Mouse (Mus musculus) spleen, embryonic (tissue): Measurements from ENCODE around the gene Ccdc62.

Experiments
- CTCF ChIA-PET: fragments of 350-600 bp; sonication (Branson Sonifier 250); formaldehyde crosslinking; loops from one replicate; lab custom pipeline; 2022; lab: Charles Lee

Gene Ccdc62

DNA sequence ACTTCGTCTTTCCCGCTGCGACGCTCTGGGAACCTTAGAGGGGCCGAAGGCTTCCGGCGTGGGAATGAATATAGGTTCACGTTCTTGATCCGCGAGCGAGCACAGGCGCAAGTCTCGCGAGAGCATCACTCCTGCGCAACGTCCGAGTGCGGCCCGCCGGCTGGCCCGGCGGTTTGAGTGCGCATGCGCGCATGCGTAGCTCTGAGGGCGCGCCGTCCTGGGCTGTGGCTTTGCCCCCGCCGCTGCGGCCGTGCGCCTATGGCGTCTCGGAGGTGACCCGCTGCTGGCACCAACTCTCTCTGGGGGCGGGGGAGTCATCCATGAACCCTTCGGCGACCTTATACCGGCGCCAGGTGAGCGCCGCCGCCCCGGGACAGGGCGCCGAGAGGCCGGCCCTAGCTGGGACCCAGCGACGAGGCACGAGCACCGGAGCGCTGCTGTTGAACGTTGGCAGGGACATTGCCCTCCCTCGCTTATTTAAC is at the start of gene Ccdc62:
Ccdc62 (plus strand) TSS at position 172 of the 482 bp plus-strand sequence.
- CTCF ChIA-PET: no interaction called here

DNA sequence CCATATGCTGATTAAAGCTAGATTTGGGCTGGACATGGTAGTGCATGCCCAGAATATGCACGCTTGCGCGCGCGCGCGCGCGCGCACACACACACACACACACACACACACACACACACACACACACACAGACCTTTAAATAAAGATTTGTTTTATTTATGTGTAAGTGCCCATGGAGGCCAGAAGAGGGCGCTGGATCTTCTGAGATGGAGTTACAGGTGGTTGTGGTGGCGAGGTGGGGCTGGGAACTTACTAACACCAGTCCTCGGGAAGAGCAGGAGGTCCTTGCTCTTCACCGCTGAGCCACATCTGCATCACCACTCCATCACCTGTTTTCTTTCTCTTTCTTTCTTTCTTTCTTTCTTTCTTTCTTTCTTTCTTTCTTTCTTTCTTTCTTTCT is 49.7 kb upstream of the Ccdc62 start:
- CTCF ChIA-PET: no interaction called here

DNA sequence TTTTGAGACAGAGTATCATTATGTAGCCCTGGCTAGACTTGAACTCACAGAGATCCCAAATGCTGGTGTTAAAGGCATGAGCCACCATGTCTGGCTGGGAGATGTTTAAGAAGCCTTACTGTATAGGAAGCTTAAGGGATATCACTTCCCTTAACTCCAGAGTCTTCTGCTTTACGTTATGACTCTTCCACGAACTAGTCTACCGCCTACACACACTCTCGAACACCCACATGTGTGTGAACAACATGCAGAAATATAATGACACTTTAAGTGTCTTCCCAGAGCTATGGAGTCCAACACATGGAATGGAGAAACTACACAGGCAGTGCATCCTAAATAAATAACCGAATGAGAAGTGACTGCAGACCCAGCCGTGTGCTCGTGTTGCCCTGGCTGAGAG is 46.6 kb upstream of the Ccdc62 start:
- CTCF ChIA-PET: interaction anchor here (0.9 kb wide), 1 partner anchor 13 kb away, joined by 3 read pairs; no protein-coding TSS in a partner anchor

DNA sequence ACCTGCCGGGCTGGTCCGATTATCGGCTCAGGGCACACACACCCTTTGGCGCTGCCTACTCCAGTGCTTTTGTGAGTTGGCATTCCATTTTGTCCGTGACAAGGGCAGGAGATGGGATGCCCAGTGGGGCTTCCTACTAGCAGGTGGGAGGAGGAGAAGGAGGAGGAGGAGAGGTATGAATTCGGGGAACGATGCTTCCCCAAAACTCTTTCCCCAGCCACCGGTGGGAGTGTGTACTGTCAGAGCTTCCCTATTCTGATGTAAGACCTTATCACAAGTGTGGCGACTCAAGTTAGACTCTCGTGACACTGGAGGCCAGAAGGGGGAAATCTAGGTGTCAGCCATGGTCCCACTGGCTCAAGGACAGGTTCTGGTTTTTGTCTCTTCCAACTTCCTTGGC is 46.1 kb upstream of the Ccdc62 start:
- CTCF ChIA-PET: no interaction called here

DNA sequence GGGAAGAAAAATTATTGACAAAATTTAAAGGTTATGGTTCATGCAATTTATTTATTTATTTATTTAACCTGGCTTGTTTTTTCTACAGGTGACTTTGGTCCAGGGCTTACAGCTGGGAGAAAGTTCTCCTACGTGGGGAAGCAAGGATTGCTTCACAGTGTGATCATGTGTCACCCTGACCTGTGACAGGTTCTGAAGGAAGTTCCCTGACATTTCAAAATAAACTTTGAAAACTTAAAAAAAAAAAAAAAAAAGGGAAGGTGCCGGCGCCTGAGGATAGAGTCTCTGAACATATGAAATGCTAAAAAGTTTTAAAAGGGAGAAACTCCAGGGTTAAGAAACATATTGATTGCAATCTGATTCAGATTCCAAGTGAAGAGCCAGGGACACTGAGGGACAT is 44.1 kb upstream of the Ccdc62 start:
- CTCF ChIA-PET: no interaction called here

DNA sequence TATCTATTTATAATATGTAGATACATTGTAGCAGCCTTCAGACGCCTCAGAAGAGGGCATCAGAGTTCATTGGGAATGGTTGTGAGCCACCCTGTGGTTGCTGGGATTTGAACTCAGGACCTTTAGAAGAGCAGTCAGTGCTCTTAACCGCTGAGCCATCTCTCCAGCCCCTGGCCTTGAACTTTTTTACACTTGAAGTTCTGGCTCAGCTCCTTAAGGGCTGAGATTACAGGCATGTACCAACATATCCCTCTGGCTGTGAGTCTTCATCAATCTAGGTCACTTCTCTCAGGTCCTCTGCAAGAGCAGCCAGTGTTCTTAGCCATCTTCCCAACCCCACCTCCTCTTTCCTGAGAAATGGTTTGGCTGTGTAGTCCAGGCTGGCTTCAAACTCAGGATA is 40.2 kb upstream of the Ccdc62 start:
- CTCF ChIA-PET: no interaction called here

DNA sequence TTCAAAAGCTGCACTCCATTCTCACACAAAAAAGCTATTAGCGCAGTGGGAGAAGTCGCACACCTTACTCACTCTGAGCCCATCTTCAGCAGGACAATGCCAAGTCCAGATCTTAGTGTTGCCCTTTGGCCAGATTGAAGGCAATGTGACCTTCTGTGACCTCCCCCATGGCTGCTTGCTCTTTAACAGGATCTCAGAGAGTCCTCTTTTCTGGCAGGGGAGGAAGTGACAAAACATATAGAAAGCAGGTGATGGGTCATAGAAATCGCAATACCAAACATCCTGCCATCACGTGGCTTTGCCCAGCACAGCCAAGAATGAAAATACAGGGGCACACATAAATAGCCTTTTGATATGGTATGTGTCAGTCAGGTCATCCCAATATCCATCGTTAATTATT is 39.5 kb upstream of the Ccdc62 start:
- CTCF ChIA-PET: no interaction called here

DNA sequence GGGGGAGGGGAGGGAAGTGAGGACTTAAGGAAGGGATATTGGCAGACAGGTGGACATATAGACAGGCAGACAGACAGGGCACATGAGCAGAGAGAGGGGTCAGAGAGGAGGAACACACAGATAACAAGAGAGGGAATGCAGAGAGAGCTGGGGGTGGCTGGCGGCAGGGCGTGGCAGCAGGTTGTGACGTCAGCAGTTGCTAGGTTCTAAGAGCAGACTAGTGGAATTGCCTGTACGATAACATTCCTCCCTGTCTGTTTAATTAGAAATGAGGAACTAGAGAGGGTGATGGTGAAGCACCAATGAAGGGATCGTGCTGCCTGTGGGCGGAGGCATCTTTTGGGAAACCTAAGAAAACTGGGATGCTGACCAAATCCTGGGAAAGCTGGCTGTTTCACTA is 38.8 kb upstream of the Ccdc62 start:
- CTCF ChIA-PET: no interaction called here

DNA sequence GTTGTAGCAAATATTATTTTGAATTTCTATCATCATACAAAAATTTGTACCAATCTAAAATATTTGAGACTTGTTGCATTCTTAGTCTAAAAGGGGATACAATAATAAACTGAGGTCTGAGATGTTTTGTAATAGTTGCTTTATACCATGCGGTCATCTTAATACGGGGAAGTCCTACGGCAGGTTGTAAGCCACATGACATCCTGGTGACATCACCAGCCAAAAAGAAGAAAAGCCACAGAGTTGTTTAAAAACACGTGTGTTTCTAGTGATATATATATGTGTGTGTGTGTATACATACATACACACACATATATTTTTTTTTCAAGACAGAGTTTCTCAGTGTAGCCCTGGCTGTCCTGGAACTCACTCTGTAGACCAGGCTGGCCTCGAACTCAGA is 37.0 kb upstream of the Ccdc62 start:
- CTCF ChIA-PET: no interaction called here

DNA sequence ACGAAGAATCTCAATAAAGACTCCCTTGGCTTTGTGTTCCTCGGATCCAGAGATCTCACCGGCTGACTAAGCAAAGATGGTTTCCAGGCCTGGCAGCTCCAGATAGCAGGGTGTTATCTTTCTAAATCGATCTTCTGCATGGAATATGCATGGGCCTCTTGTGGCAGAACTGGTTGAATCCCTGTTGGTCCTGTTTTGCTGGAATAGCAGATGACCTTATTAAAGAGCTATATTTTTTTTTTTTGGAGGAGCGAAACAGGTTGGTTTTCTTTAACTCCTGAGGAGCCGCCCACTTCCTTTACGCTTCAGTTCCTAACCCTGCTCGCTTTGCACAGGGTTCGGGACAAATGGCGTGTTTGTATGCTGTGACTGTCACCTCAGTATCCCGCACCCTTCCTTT is 34.1 kb upstream of the Ccdc62 start:
- CTCF ChIA-PET: interaction anchor here (0.5 kb wide), 1 partner anchor 23 kb away, joined by 19 read pairs; no protein-coding TSS in a partner anchor

DNA sequence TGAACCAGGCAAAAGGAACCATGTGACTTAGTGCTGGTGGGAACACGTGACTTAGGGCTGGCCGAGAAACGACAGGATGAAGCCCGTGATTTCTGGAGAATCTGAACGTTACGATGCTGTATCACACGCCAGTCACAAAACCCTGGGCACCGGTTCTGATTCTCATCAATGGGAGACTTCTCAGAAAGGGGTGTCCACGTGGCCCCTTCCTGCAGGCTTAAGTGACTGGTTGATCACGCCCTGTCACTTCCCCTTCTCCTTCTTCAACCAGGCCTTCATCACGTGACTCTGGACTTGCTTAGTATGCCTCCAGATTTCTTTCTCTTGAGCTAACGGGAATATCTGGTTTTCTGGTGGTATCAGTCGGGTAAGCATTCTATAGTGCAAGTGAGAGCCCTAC is 33.1 kb upstream of the Ccdc62 start:
- CTCF ChIA-PET: interaction anchor here (1.2 kb wide), 1 partner anchor 14 kb away, joined by 3 read pairs; no protein-coding TSS in a partner anchor

DNA sequence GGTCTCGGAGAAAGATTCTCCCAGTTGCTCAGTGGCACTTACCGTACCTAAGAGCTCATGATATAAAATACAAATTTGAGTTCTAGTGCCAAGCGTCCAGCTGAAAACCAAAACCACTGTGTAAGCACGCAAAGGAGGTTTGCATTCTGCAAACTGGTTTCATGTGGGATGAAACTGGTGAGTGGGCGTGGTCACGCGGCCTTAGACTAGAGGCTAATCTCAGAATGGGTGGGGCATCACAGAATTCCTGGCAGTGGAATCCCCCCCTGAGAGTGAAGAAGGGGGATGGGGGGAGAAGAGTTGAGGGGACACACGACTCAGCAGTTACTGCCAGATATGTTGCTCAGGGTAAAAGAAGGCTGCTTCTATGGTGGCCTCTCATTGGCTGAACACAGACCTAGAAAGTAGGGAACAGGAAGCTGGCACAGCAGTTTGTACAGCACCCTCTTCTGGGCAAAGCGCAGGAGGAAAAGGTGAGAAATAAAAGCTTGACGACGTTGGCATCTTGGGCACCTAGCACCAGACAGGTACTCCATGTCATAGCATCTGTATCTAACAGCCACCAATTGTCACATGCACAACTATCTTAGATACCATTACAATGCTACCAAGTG is 26.3 kb upstream of the Ccdc62 start:
- CTCF ChIA-PET: no interaction called here

DNA sequence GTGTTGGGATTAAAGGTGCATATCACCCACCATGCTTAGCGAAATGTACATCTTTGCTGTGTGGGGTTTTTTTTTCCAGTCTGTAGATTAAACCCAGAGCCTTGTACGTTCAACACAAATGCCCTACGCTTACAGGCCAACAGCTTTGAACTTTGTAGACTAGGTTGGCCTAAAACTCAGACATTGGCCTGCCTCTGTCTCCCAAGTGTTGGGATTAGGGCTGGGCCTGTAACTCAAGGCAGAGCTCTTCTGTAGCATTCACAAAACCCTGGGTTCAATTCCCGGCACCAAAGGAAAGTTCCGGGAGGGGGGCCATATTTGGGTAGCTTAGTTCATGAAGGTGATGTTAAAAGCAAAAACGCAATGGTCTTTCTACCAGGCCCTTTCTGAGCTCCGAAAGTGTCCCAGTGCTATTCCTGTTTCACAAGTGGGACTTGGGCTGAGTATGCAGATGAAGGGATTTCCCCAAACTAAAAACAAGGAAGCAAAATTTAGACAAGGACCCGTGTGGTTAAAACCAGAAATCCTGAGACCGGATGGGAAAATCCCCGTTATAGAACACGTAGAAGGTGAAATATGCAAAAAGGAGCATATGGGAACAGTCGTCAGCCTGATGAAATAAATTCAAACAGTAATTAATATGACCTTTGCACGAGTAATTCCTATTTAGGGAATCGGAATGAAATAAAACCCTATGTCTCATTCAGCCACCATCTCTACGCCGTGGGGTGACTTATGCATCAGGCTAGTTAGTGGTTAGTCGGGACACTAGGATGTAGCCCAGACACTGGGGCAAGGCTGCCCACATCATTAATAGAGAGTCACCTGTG is 24.1 kb upstream of the Ccdc62 start:
- CTCF ChIA-PET: interaction anchor here (0.6 to 0.8 kb wide), 2 partner anchors 52 to 68 kb away, joined by 3 to 4 read pairs; no protein-coding TSS in a partner anchor

DNA sequence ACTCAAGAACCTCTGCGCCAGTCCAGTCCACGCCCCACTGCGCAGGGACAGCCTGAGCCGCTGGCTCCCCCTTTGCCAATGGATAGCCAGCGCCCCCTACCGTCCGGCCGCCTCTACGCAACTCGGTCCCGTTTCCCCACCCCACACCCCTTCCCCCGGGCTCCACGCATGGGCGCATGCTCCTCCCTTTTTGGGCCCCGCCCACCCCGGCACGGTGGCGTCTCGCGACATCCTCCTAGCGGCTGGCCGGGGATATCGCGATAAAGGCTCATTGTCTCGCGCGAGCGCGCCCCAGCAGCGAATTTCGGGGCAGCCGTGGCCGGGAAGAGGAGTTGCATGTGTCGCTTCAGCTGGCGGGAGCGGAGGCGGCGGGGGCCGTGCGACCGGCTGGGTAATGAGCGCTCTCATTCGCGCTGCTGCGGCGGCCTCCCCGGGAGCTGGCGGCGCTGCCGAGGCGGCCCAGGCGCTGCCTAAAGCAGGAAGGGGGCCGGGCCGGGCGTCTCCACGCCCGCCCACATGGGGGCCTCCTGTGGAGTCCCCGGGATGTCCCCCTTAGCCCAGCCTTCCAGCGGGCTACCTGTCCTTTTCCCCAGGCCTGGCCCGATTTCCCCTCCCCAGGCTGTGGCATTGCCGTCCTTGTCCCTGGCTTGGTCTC is 23.4 kb upstream of the Ccdc62 start, which contains the start of gene Denr:
Denr (plus strand) TSS at position 200 of the 655 bp plus-strand sequence.
- CTCF ChIA-PET: interaction anchor here (0.6 kb wide), 1 partner anchor 157 kb away, joined by 3 read pairs; no protein-coding TSS in a partner anchor

DNA sequence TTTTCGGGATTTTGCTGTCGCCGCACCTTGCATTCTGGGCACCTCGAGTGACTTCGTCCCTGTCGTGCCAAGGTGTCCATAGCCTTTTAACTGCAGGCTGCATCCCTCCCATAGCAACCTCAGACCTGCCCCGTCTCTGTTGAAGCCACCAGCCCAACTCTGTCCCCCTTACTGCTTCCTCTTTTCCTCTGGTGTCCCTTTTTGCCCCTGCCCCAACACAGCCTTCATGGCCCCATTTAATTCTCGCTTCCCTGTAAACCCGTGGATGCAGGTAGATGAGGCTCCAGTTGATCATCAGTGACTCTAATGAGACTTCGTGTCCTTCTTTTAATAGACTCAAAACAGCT is 22.9 kb upstream of the Ccdc62 start:
- CTCF ChIA-PET: interaction anchor here (0.6 kb wide), 1 partner anchor 157 kb away, joined by 3 read pairs; no protein-coding TSS in a partner anchor

DNA sequence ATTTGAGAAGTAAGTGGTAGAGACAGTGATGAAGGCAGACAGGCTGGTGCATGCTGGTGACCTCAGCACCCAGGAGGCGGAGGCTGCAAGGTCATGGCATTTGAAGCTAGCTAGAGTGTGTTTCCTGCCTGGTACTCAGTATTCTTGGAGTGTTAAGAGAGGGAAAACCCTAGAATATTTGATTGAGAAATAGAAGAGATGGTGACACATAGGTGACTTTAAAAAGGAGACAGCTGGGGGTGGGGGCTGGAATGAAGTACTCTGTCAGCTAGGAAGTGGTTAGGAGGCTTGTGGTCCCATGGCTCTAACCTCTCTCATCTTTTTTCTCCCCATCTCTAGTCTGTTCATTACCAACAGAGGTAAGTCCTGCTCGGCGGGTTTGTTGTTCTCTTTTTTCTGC is 15.6 kb upstream of the Ccdc62 start:
- CTCF ChIA-PET: no interaction called here

DNA sequence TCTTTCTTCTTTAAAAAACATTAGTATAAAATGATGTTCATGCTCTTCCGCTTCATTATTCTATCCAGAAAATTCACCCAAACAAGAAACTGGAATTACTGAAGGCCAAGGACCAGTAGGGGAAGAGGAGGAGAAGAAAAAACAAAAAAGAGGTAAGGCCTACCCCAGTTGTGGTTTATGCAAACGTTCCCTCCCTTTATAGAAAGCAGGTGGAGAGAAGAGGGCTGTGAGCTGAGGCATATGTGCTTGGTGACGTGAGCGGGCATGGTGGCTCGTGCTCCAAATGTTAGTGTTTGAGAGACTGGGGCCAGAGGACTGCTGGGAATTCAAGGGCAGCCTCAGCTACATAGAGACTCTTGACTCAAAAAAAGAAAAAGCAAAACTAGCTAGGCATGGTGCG is 8.4 kb upstream of the Ccdc62 start:
- CTCF ChIA-PET: interaction anchor here (0.6 kb wide), 1 partner anchor 92 kb away, joined by 3 read pairs; no protein-coding TSS in a partner anchor

DNA sequence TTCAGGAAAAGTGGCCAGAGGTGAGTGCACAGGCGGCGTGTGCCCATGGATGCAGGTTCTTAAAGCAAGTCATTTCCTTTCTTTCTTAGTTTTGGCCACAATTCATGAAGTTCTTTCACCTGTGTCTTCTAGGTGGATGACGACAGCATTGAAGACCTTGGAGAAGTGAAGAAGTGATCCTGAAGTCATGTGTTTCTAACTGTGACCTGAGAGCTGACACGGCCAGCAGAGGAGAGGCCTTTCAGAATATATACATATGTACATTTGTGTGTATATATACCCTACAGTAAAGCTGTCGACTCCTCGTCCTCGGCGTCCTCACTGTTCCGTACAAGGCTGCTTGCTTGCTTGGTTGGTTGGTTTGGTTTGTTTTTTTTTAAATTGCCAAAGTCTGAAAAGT is 3.4 kb upstream of the Ccdc62 start, which contains the start of gene Gm43518:
Gm43518 (plus strand) TSS at position 301 of the 400 bp plus-strand sequence.
- CTCF ChIA-PET: interaction anchor here (0.6 kb wide), 1 partner anchor 1440 kb away, joined by 9 read pairs; no protein-coding TSS in a partner anchor

DNA sequence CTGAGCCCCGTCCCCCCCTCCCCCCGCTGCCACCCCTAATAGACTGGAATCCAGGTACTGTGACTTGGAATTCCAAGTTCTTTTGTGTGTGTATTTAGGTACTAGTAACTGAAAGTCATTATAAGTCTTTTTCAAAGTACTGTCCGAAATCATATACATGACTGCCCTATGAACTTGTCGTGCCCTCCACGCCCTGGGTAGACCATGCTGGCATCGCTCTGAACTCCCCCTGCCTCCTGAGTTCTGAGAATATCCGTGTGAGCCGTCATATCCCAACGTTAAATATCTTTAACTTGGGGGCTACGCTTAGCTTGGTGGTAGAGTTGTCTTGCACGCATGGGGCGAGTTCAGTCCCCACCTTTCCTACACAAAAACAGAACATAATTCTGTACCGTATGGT is 652 bp downstream of the Ccdc62 start:
- CTCF ChIA-PET: no interaction called here

DNA sequence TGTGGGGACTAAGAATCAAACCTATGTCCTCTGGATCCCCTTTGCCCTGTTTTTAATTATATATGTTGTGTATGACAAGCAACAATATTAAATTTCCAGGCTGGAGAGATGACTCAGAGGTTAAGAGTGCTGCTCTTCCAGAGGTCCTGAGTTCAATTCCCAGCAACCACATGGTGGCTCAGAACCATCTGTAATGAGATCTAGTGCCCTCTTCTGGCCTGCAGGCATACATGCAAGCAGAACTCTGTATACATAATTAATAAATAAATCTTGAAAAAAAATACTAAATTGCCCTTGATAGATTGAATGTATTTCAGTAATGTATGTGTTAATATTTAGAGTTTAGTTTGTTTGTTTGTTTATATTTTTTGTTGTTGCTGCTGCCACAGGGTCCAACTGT is 2.4 kb downstream of the Ccdc62 start:
- CTCF ChIA-PET: interaction anchor here (0.6 kb wide), 1 partner anchor 39 kb away, joined by 3 read pairs; no protein-coding TSS in a partner anchor

DNA sequence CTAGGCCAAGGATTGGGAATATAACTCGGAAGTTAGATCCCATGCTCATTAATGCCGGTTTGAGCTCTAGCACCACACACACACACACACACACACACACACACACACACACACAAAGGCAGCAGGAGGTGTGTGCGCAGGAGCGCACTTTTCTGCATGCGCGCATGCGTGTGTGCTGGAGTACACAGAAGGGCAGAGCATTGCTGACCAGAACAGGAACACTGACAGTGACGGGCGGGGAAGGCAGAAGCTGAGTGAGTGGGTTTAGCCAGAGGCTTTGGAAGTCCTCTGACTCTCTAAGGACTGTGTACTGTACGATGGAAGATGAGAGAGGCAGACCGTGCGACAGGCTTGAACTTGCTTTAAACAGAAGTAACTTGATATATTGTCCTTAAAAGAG is 3.1 kb downstream of the Ccdc62 start:
- CTCF ChIA-PET: interaction anchor here (0.6 to 0.7 kb wide), 2 partner anchors 38 to 58 kb away, joined by 3 read pairs; no protein-coding TSS in a partner anchor
